Mouse (Mus musculus) neural tube, embryonic 13.5 days (tissue): ENCODE results near the gene Cacna1c. TPM values are rescaled to one million over a fixed set of nuclear protein-coding genes. Genes with fewer than 3 reads are reported as not detected.
A peak's percentile ranks its signal among the peaks of the same experiment; 100 is the strongest.

Experiments
- ATAC-seq: fragments of 200-750 bp; cut with Nextera tagmentation; 2 replicates; pipeline ENCODE4 v1.8.0; 2017; ENCODE audit warnings: low read depth, mild to moderate bottlenecking, moderate TSS enrichment, moderate library complexity
- H3K27ac ChIP-seq: fragments of 300-500 bp; sonication (generic); replicated peaks from 2 replicates; pipeline ENCODE4 v1.5.1; 2015; ENCODE audit warnings: moderate library complexity, mild to moderate bottlenecking, inconsistent platforms
- H3K27me3 ChIP-seq: fragments of 300-500 bp; sonication (generic); 2 replicates; pipeline ENCODE4 v1.6.1; 2015; ENCODE audit warnings: mild to moderate bottlenecking, inconsistent platforms
- H3K36me3 ChIP-seq: fragments of 300-500 bp; sonication (generic); 2 replicates; pipeline ENCODE4 v1.6.1; 2015; ENCODE audit warnings: mild to moderate bottlenecking, inconsistent platforms
- H3K4me1 ChIP-seq: fragments of 300-500 bp; sonication (generic); replicated peaks from 2 replicates; pipeline ENCODE4 v1.6.1; 2015; ENCODE audit warnings: inconsistent platforms
- H3K4me2 ChIP-seq: fragments of 300-500 bp; sonication (generic); 2 replicates; pipeline ENCODE4 v1.6.1; 2015; ENCODE audit warnings: inconsistent platforms, mild to moderate bottlenecking, moderate library complexity
- H3K4me3 ChIP-seq: fragments of 300-500 bp; sonication (generic); 2 replicates; pipeline ENCODE4 v1.5.1; 2015; ENCODE audit warnings: mild to moderate bottlenecking, inconsistent platforms
- H3K9ac ChIP-seq: fragments of 300-500 bp; sonication (generic); 2 replicates; pipeline ENCODE4 v1.6.1; 2015; ENCODE audit warnings: moderate library complexity, mild to moderate bottlenecking, inconsistent platforms
- H3K9me3 ChIP-seq: fragments of 300-500 bp; sonication (generic); 2 replicates; pipeline ENCODE4 v1.6.1; 2016; ENCODE audit warnings: inconsistent platforms
- WGBS: fragments of 180-500 bp; shearing (Covaris S2); methylation state at CpG from one replicate; pipeline ENCODE4 v1.1.7; 2015; 5-methylcytosine and 5-hydroxymethylcytosine counted together
- polyA plus RNA-seq: library from polyadenylated mRNA; unstranded; fragments of >200 nt; fragmentation: Nextera tagmentation; extraction: Ambion mirVana; gene quantifications from 2 replicates; pipeline ENCODE4 v1.2.1, GENCODE M21; 2015

Gene Cacna1c
- polyA plus RNA-seq, 1 experiment from 2014 or later, result 5.0 TPM

DNA sequence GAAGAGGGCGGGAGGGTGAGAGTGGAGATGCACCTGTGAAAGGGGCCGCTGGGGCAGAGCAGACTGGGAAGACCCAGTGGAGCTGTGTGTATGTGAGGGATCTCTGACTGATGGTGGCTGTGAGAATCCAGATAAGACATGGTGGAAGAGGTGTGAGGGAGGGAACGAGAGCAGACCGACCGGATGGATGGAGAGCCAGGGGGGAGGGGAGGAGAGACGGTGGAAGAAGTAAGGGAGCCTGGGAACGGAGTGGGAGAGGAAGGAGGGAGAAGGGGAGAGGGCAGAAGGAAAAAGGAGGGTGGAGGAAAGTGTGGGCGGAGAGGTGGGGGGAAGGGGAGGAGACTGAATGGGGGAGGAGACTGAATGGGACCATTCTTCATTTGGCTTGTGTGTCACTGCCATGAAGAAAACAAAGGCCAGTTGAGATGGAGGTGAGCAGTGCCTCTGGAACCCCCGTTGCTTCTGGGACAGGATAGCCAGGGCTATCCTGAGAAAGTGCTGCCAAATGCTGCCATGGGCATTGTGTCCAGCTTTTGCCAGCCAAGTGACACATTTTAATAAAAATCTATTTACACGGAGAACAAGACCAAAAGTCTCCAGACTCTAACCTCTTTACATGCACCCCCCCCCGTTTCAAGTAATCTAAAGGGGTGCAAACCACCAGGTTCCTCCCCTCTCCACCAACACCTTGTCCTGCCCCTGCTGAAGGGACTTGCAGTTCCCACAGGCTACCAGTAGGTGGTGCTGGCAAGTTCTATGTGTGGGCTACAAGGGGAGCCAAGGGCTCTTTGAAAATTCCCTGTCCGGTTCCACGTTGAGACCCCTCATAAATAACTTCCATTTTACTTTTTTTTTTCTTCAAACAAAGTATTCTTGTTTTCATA lies 273.6 kb downstream of the Cacna1c start:
- no peaks in the 10 kb centered on the region for H3K9me3 ChIP-seq
- ATAC-seq, result peak; percentile 76
- no peak overlapping the region for H3K4me2 ChIP-seq
- no peak overlapping the region for H3K4me3 ChIP-seq
- H3K27ac ChIP-seq, result no peak overlapping the region
- WGBS, result 30% methylated on average over 13 of the region's 13 CpGs
- no peaks in the 10 kb centered on the region for H3K27me3 ChIP-seq
- H3K9ac ChIP-seq, result no peak overlapping the region
- H3K4me1 ChIP-seq, result peaks cover 15% of the 10 kb centered on the region; the same call in 1 of the 2 replicates
- H3K36me3 ChIP-seq, result no peaks in the 10 kb centered on the region

DNA sequence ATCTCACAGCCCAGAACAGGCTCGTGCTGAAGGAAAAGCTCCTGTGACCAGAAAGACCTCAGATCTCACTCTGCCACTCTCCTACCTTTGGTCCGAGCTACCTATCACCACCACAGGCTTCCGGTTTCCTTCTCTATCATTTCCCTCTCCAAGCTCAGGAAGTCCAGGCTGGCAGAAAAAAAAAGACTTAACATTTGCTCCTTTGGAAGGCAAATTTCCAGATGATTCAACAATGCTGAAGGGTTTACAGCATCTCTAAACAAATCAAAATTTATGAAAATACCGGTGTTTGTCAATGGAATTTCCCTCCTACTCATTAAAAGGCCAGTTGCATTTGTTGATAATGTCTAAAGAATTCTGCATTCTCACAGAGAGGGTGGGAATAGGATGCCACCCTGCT lies 288.0 kb downstream of the Cacna1c start:
- WGBS, result 87% methylated on average over 4 of the region's 4 CpGs
- H3K9ac ChIP-seq, result no peak overlapping the region

DNA sequence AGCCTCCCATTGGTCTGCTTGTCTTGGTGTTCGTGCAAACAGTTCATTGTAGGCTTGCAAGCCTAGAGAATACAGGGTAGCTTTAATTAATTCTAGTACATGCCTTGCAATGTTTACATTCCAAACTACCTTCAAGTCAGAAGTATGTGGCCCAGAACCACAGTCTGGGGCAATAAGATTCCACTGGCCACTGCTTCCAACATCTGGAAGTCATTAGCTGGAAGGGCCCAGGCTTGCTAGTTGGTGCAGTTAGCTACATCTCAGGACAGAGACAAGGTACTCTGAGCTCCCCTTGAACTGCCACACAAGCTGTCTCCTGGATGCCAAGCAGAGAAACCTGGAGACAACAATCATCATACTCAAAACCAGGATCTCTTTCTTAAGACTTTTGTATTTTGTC lies 288.5 kb downstream of the Cacna1c start:
- H3K36me3 ChIP-seq, result no peaks in the 10 kb centered on the region
- H3K4me3 ChIP-seq, result no peak overlapping the region
- H3K4me1 ChIP-seq, result peaks cover 10% of the 10 kb centered on the region; the same call in 1 of the 2 replicates
- H3K9ac ChIP-seq, result no peak overlapping the region
- no peaks in the 10 kb centered on the region for H3K27me3 ChIP-seq
- WGBS, result 69% methylated on average over 1 of the region's 1 CpGs
- no peak overlapping the region for H3K27ac ChIP-seq
- no peak for ATAC-seq
- H3K9me3 ChIP-seq, result no peaks in the 10 kb centered on the region
- H3K4me2 ChIP-seq, result no peak overlapping the region

More for the DNA sequence above, 288.0 kb downstream of the Cacna1c start:
- Histone ChIP-seq H3K4me2 (no peak overlapping the region), H3K27ac (no peak overlapping the region), H3K9me3 (no peaks in the 10 kb centered on the region), H3K4me3 (no peak overlapping the region), H3K36me3 (no peaks in the 10 kb centered on the region), H3K27me3 (no peaks in the 10 kb centered on the region), H3K4me1 (peaks cover 10% of the 10 kb centered on the region; the same call in 1 of the 2 replicates)
- no peak for ATAC-seq

DNA sequence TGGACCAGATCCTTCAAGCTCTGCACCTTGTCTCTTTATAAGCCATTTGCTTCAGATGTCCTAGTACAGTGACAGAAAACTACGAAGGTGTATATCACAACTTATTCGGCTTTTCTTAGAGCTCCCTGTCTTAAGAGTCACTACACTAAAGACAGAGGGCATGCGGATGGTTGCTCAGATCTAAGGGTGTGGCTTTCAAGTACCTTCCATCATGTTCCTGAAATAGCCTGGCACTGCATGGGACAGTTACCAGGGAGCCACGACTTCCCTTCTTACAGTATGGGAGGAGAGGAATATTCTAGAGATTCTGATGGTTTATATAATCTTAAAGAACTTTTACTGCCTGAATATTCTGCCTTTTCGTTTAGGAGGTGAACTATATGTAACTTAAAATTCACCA lies 289.3 kb downstream of the Cacna1c start:
- H3K27me3 ChIP-seq, result no peaks in the 10 kb centered on the region
- no peaks in the 10 kb centered on the region for H3K9me3 ChIP-seq
- no peak overlapping the region for H3K27ac ChIP-seq
- WGBS, result 86% methylated on average over 5 of the region's 5 CpGs
- H3K9ac ChIP-seq, result no peak overlapping the region
- H3K4me1 ChIP-seq, result peaks cover 6% of the 10 kb centered on the region; the same call in 1 of the 2 replicates
- H3K4me3 ChIP-seq, result no peak overlapping the region
- no peak for ATAC-seq
- H3K36me3 ChIP-seq, result no peaks in the 10 kb centered on the region
- no peak overlapping the region for H3K4me2 ChIP-seq

DNA sequence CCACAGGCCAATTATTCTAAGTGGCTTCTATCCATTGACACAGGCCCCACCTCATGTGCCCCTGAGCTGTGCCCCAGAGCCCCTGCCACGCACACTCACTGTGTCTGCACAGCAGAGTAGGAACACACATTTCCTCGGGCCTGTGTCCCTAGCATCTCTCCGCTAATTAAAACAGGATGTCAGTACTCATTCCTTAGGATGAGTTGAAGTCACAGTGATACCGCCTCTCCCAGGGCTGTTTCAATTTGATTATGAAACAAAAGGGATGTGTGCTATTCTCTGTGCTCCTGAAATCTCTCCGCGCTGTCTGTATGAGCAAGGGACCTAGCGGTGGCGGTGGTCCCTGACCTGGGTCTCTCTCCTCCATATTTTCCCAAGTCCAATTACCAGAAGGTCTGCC lies 296.5 kb downstream of the Cacna1c start:
- WGBS, result 89% methylated on average over 8 of the region's 8 CpGs
- H3K4me1 ChIP-seq, result peaks cover 9% of the 10 kb centered on the region; the same call in 1 of the 2 replicates
- no peaks in the 10 kb centered on the region for H3K27me3 ChIP-seq
- H3K27ac ChIP-seq, result no peak overlapping the region
- no peak overlapping the region for H3K9ac ChIP-seq
- no peaks in the 10 kb centered on the region for H3K36me3 ChIP-seq
- ATAC-seq, result no peak
- no peak overlapping the region for H3K4me2 ChIP-seq
- H3K9me3 ChIP-seq, result no peaks in the 10 kb centered on the region
- H3K4me3 ChIP-seq, result no peak overlapping the region

DNA sequence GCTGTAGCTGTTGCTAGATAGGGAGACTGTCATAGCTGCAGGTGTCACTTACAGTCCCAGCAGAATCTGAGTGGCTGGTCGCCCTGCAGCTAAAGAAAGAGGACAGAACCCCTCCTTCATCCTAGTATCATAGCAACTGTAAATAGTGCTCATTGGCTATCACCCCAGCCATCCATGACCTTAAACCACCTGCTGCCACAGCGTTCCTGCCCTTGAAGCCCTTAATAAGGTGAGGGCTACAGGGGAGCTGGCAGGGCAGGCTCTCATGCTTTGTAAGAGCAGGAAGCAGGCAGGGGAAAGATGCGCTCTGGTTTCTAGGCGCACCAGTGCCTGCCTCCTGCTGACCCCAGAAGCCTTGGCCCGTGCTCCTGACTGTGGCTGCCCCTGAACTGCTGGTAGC lies 299.1 kb downstream of the Cacna1c start:
- 51% methylated on average over 5 of the region's 5 CpGs for WGBS

DNA sequence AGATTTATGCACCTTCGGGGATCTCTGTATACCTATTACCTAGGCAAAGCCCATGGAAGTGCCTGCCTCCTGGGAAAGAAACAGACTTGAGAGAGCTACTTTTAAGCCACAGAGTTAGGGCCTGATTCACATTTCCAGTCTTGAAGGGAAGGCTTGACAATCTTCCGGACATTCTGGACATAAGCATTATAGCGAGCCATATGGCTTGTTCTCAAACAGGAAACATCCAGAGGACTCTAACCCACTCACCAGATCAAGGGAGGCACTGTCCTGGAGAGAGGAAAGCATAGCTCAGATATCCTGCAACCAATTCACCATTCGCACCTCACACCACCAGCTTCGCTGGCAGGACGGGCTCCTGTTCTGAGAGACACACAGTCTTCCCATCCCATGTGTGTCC lies 302.2 kb downstream of the Cacna1c start:
- no peak overlapping the region for H3K4me3 ChIP-seq
- WGBS, result 90% methylated on average over 6 of the region's 6 CpGs
- H3K4me2 ChIP-seq, result no peak overlapping the region
- H3K4me1 ChIP-seq, result peaks cover 17% of the 10 kb centered on the region
- no peak overlapping the region for H3K9ac ChIP-seq
- H3K9me3 ChIP-seq, result no peaks in the 10 kb centered on the region
- no peaks in the 10 kb centered on the region for H3K36me3 ChIP-seq
- ATAC-seq, result no peak
- H3K27ac ChIP-seq, result no peak overlapping the region
- H3K27me3 ChIP-seq, result no peaks in the 10 kb centered on the region

More for the DNA sequence above, 299.1 kb downstream of the Cacna1c start:
- no peaks in the 10 kb centered on the region for H3K9me3 ChIP-seq
- H3K4me2 ChIP-seq, result no peak overlapping the region
- H3K36me3 ChIP-seq, result no peaks in the 10 kb centered on the region
- H3K9ac ChIP-seq, result no peak overlapping the region
- no peak overlapping the region for H3K4me3 ChIP-seq
- H3K27me3 ChIP-seq, result no peaks in the 10 kb centered on the region
- no peak for ATAC-seq
- H3K4me1 ChIP-seq, result peaks cover 17% of the 10 kb centered on the region
- H3K27ac ChIP-seq, result no peak overlapping the region

DNA sequence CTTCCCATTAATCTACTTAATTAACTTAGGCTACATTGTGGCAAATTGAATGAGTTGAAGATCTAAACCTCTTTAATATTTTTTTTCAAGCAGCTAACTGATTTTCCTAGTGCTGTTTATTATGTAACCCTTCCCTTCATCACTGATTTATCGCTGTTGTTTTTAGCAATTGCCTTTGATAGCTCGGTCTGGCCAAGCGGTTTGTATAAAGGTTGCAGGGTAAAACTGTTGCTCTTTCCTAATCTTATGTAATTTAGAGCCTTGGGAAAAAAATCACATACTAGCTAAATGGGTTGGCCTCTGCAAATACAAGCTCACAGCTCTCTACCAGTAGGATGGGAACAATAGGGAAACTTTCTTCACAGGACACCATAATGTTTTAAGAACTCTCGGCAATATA lies 306.8 kb downstream of the Cacna1c start:
- H3K4me1 ChIP-seq, result peaks cover 29% of the 10 kb centered on the region
- H3K4me3 ChIP-seq, result no peak overlapping the region
- no peak overlapping the region for H3K4me2 ChIP-seq
- ATAC-seq, result no peak
- WGBS, result 79% methylated on average over 4 of the region's 4 CpGs
- no peak overlapping the region for H3K27ac ChIP-seq
- H3K9me3 ChIP-seq, result no peaks in the 10 kb centered on the region
- H3K9ac ChIP-seq, result no peak overlapping the region
- no peaks in the 10 kb centered on the region for H3K27me3 ChIP-seq
- H3K36me3 ChIP-seq, result no peaks in the 10 kb centered on the region

DNA sequence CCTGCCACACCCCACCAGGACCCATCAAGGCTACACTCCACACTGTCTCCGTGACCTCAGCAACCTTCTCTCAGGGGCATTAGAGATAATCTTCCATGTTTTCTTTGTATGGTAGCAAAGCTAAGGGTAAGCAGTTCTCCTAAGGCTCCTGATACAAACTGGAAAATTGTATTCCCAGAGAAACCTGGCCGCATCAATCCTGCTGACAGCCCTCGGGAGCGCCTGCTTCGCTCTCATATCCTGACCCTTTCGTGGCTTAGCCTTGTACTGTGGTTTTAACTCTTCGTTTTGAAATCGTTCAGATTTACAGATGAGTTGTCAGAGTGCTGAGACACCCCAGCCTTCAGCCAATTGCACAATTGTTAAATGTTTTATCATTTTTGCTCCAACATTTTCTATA lies 309.2 kb downstream of the Cacna1c start:
- Histone ChIP-seq H3K9me3 (no peaks in the 10 kb centered on the region), H3K4me3 (no peak overlapping the region), H3K4me2 (no peak overlapping the region), H3K27ac (no peak overlapping the region), H3K4me1 (peaks cover 22% of the 10 kb centered on the region; the same call in 1 of the 2 replicates), H3K27me3 (no peaks in the 10 kb centered on the region), H3K9ac (no peak overlapping the region), H3K36me3 (no peaks in the 10 kb centered on the region)
- WGBS, result 77% methylated on average over 8 of the region's 8 CpGs
- no peak for ATAC-seq

DNA sequence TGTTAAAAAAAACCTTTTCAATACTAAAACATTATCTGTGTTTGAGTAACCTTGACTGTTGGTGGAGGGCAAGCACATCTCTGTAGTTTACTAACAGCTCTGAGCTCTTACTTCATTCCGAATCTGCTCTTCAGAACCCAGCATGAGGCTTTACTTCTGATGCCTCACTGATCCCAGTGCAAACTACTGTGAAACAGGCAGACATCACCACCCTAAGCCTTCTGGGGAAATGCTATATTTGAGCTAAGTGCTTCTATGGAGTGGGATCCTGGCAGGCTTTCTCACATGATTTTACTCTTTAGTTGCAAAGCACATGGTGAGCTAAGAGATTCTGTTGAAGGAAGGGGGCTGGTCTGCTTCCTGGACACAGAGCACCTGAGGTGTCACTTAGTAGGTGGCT lies 311.3 kb downstream of the Cacna1c start:
- H3K9ac ChIP-seq, result no peak overlapping the region
- no peak for ATAC-seq
- no peaks in the 10 kb centered on the region for H3K36me3 ChIP-seq
- no peak overlapping the region for H3K4me2 ChIP-seq
- no peaks in the 10 kb centered on the region for H3K9me3 ChIP-seq
- peaks cover 22% of the 10 kb centered on the region; the same call in 1 of the 2 replicates for H3K4me1 ChIP-seq
- no peak overlapping the region for H3K4me3 ChIP-seq
- H3K27me3 ChIP-seq, result no peaks in the 10 kb centered on the region
- no peak overlapping the region for H3K27ac ChIP-seq
- whole genome bisulfite sequencing, result 63% methylated on average over 1 of the region's 1 CpGs

DNA sequence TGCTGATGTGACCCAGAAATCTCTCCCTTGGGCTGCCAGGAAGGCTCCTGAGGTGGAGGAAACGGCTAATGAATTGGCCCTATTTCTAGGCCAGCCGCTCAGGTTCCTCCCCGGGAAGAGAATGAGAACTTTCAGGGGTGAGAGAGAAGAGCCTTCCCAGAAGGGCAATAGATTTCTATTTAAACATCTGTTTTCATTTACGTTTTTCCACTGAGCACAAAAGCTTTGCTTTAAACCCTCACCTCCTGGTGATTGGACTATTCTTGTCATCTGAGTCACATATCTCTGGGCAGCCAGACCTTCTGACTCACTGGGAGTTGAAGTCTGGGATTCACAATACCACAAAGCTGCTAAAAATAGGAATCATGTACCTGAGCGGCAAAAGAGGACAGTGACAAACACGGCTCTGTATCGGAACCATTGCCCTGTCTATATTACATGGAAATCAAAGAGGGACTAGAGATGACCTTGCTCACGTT lies 312.1 kb downstream of the Cacna1c start:
- Histone ChIP-seq H3K9me3 (no peaks in the 10 kb centered on the region), H3K9ac (no peak overlapping the region), H3K4me2 (no peak overlapping the region), H3K4me3 (no peak overlapping the region), H3K27me3 (no peaks in the 10 kb centered on the region), H3K27ac (no peak overlapping the region), H3K4me1 (peaks cover 22% of the 10 kb centered on the region; the same call in 1 of the 2 replicates), H3K36me3 (no peaks in the 10 kb centered on the region)
- 66% methylated on average over 8 of the region's 8 CpGs for WGBS
- ATAC-seq, result no peak

DNA sequence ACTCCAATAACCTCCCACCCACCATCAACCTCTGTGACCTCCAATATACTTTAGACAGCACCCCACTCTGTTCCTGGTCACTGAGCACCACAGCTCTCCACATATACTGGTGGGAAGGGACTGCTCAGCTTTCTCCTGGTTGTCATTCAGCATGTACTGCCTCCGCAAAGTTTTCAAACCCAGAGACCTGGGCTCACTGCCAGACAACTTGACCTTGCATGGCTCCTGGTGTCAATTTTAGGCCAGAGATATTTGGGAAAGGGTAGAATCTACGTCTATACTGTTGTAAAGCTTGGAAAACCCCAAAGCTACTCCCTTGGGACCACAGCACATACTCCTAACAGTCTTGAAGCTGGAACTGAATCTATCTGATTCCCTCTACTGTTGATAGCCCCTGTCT lies 320.0 kb downstream of the Cacna1c start:
- Histone ChIP-seq H3K27ac (no peak overlapping the region), H3K4me2 (no peak overlapping the region), H3K27me3 (no peaks in the 10 kb centered on the region), H3K36me3 (no peaks in the 10 kb centered on the region), H3K9ac (no peak overlapping the region), H3K4me3 (no peak overlapping the region), H3K9me3 (no peaks in the 10 kb centered on the region), H3K4me1 (no peaks in the 10 kb centered on the region)
- 58% methylated on average over 2 of the region's 2 CpGs for WGBS
- ATAC-seq, result no peak
